16 mouse cellular contexts compared by ENCODE assay signal in genomic region chrX:7308242-7308641, GRCm38 (mm10). TPM values are rescaled to one million over a fixed set of nuclear protein-coding genes. Genes with fewer than 3 reads are reported as not detected.
A peak's percentile ranks its signal among the peaks of the same experiment; 100 is the strongest.
DNase-seq lines count a peak whose midpoint lies in the region; ATAC-seq and TF ChIP-seq lines count a peak whose summit lies in the region.
"Had no signal": no experiment of that assay in that cellular context is flagged by ENCODE, and none has a peak within 500 bp of the region (broad histone marks: within the 10 kb centered on the region; RNA-seq: fewer than 3 reads in every experiment).

No protein-coding gene starts in this region.

- no peaks in the 10 kb centered on the region for H3K9me3 ChIP-seq in embryonic facial prominence, embryonic 14.5 days (ENCODE audit: control insufficient read depth, low read length)
- H3K9me3 ChIP-seq in embryonic facial prominence, embryonic 10.5 days, result no peaks in the 10 kb centered on the region
- H3K9me3 ChIP-seq in hindbrain, embryonic 11.5 days (ENCODE audit: control insufficient read depth, low read length), result no peaks in the 10 kb centered on the region
- no peaks in the 10 kb centered on the region for H3K9me3 ChIP-seq in hindbrain, embryonic 16.5 days (ENCODE audit: control insufficient read depth, low read length)
- H3K9me3 ChIP-seq: intestine, embryonic 15.5 days; limb, embryonic 10.5 days had no signal

- H3K9ac ChIP-seq in embryonic facial prominence, embryonic 14.5 days (ENCODE audit: low read depth, low read length), result no peak overlapping the region
- no peak overlapping the region for H3K9ac ChIP-seq in hindbrain, embryonic 11.5 days (ENCODE audit: low read depth, low read length)
- no peak overlapping the region for H3K9ac ChIP-seq in hindbrain, embryonic 16.5 days (ENCODE audit: low read depth, low read length)
- H3K9ac ChIP-seq: intestine, embryonic 15.5 days; liver, embryonic 14.5 days had no signal

- WGBS in embryonic facial prominence, embryonic 14.5 days, result 54% methylated on average over 2 of the region's 2 CpGs
- WGBS in embryonic facial prominence, embryonic 10.5 days, result 80% methylated on average over 2 of the region's 2 CpGs
- 71% methylated on average over 2 of the region's 2 CpGs for WGBS in hindbrain, embryonic 11.5 days
- 70% methylated on average over 2 of the region's 2 CpGs for WGBS in hindbrain, embryonic 16.5 days

- peak; percentile 11 for DNase-seq in embryonic facial prominence, embryonic 14.5 days (ENCODE audit: low spot score)
- DNase-seq in embryonic facial prominence, embryonic 10.5 days (ENCODE audit: low spot score), result no peak
- DNase-seq in MEL-GATA-1-ER (ENCODE audit: extremely low read depth, low read depth), result peak; percentile 64
- DNase-seq in hindbrain, embryonic 11.5 days (ENCODE audit: low spot score), result no peak
- no peak for DNase-seq in left cerebral cortex, adult 2 months (ENCODE audit: extremely low spot score in 1 of 2, low spot score in 2 of 2)
- DNase-seq: adrenal gland, postnatal 36 days; cerebellum, adult 11-12 months; kidney, postnatal 10 days; layer of hippocampus, adult 9-11 months had no signal

- intact Hi-C loops in left cerebral cortex, adult 2 months (cut with DNase I), result no loop called here

- no peak overlapping the region for H3K27ac ChIP-seq in embryonic facial prominence, embryonic 14.5 days (replicated peaks; ENCODE audit: low read depth, low read length)
- no peak overlapping the region for H3K27ac ChIP-seq in embryonic facial prominence, embryonic 10.5 days (replicated peaks)
- no peak overlapping the region for H3K27ac ChIP-seq in hindbrain, embryonic 11.5 days (ENCODE audit: low read depth, low read length)
- no peak overlapping the region for H3K27ac ChIP-seq in left cerebral cortex, adult 2 months
- no peak overlapping the region for H3K27ac ChIP-seq in hindbrain, embryonic 16.5 days (ENCODE audit: low read depth, low read length)
- H3K27ac ChIP-seq: intestine, embryonic 15.5 days; limb, embryonic 10.5 days; liver, embryonic 14.5 days had no signal

- no peak for TF ChIP-seq CTCF in left cerebral cortex, adult 2 months (IDR thresholded peaks at IDR 0.05)

- H3K4me3 ChIP-seq in embryonic facial prominence, embryonic 14.5 days (ENCODE audit: low read depth, low read length), result no peak overlapping the region
- H3K4me3 ChIP-seq in embryonic facial prominence, embryonic 10.5 days, result no peak overlapping the region
- H3K4me3 ChIP-seq in hindbrain, embryonic 11.5 days (ENCODE audit: low read depth, low read length), result no peak overlapping the region
- no peak overlapping the region for H3K4me3 ChIP-seq in left cerebral cortex, adult 2 months
- H3K4me3 ChIP-seq in hindbrain, embryonic 16.5 days (ENCODE audit: low read length), result no peak overlapping the region
- H3K4me3 ChIP-seq: erythroblast, embryonic 14.5 days; intestine, embryonic 15.5 days; limb, embryonic 10.5 days had no signal

- H3K36me3 ChIP-seq in embryonic facial prominence, embryonic 14.5 days (ENCODE audit: control insufficient read depth, insufficient read depth, low read length), result no peaks in the 10 kb centered on the region
- H3K36me3 ChIP-seq in embryonic facial prominence, embryonic 10.5 days (replicated peaks), result no peaks in the 10 kb centered on the region
- no peaks in the 10 kb centered on the region for H3K36me3 ChIP-seq in hindbrain, embryonic 11.5 days (ENCODE audit: control insufficient read depth, insufficient read depth, low read length)
- H3K36me3 ChIP-seq in hindbrain, embryonic 16.5 days (ENCODE audit: control insufficient read depth, insufficient read depth, low read length), result no peaks in the 10 kb centered on the region
- H3K36me3 ChIP-seq: intestine, embryonic 15.5 days; limb, embryonic 10.5 days had no signal

- no peak overlapping the region for H3K4me2 ChIP-seq in embryonic facial prominence, embryonic 14.5 days (ENCODE audit: low read depth, low read length)
- no peak overlapping the region for H3K4me2 ChIP-seq in hindbrain, embryonic 11.5 days (replicated peaks; ENCODE audit: low read depth, low read length)
- no peak overlapping the region for H3K4me2 ChIP-seq in hindbrain, embryonic 16.5 days (ENCODE audit: low read length)
- H3K4me2 ChIP-seq: intestine, embryonic 15.5 days had no signal

- no peaks in the 10 kb centered on the region for H3K27me3 ChIP-seq in embryonic facial prominence, embryonic 14.5 days (replicated peaks; ENCODE audit: control insufficient read depth, insufficient read depth, low read length)
- no peaks in the 10 kb centered on the region for H3K27me3 ChIP-seq in embryonic facial prominence, embryonic 10.5 days (replicated peaks; ENCODE audit: low read depth, poor library complexity, severe bottlenecking)
- H3K27me3 ChIP-seq in hindbrain, embryonic 11.5 days (ENCODE audit: control insufficient read depth, insufficient read depth, low read length), result no peaks in the 10 kb centered on the region
- no peaks in the 10 kb centered on the region for H3K27me3 ChIP-seq in hindbrain, embryonic 16.5 days (replicated peaks; ENCODE audit: control insufficient read depth, insufficient read depth, low read length)
- H3K27me3 ChIP-seq: intestine, embryonic 15.5 days had no signal

- no peaks in the 10 kb centered on the region for H3K4me1 ChIP-seq in embryonic facial prominence, embryonic 14.5 days (ENCODE audit: control insufficient read depth, insufficient read depth, low read length)
- no peaks in the 10 kb centered on the region for H3K4me1 ChIP-seq in embryonic facial prominence, embryonic 10.5 days
- H3K4me1 ChIP-seq in hindbrain, embryonic 11.5 days (replicated peaks; ENCODE audit: control insufficient read depth, insufficient read depth, low read length), result no peaks in the 10 kb centered on the region
- no peaks in the 10 kb centered on the region for H3K4me1 ChIP-seq in hindbrain, embryonic 16.5 days (ENCODE audit: control insufficient read depth, insufficient read depth, low read depth, low read length)
- H3K4me1 ChIP-seq: intestine, embryonic 15.5 days; limb, embryonic 10.5 days had no signal

- ATAC-seq in embryonic facial prominence, embryonic 14.5 days (ENCODE audit: low read depth), result no peak
- peak; percentile 90 for ATAC-seq in common myeloid progenitor, adult 5-6 weeks (replicated peaks; ENCODE audit: low read depth, poor library complexity, severe bottlenecking)
- ATAC-seq in megakaryocyte progenitor cell, adult 5-6 weeks (replicated peaks; ENCODE audit: poor library complexity), result peak; percentile 87
- no peak for ATAC-seq in hindbrain, embryonic 11.5 days (ENCODE audit: low FRiP score)
- ATAC-seq in hindbrain, embryonic 16.5 days, result no peak
- ATAC-seq: intestine, embryonic 15.5 days had no signal

RNA-seq across cellular contexts. Expression of gene Clcn5, which starts 10.9 kb away (rescaled TPM):
- polyA plus RNA-seq in embryonic facial prominence, embryonic 14.5 days (2014; fragmentation: Nextera tagmentation; extraction: Ambion mirVana), result 36.0 and 42.1 TPM in 2 replicates
- 19.4 and 19.5 TPM in 2 replicates for polyA plus RNA-seq in embryonic facial prominence, embryonic 10.5 days (2016; fragmentation: Nextera tagmentation; extraction: Ambion mirVana)
- 4.4 and 6.9 TPM in 2 replicates for total RNA-seq in common myeloid progenitor, adult 5-6 weeks (2017)
- 4.4 and 5.4 TPM in 2 replicates for total RNA-seq in megakaryocyte progenitor cell, adult 5-6 weeks (2015)
- total RNA-seq in megakaryocyte progenitor cell, adult 5-6 weeks (2017), result 5.6 and 7.0 TPM in 2 replicates
- polyA plus RNA-seq in hindbrain, embryonic 11.5 days (2014; fragmentation: Nextera tagmentation; extraction: Ambion mirVana), result 12.0 and 14.1 TPM in 2 replicates
- total RNA-seq in left cerebral cortex, adult 2 months (2021), result 1 to 10 TPM; 8.8 to 9.7 TPM
- polyA plus RNA-seq in hindbrain, embryonic 16.5 days (2015; fragmentation: Nextera tagmentation; extraction: Ambion mirVana), result 6.7 and 8.9 TPM in 2 replicates

Comparison
In these comparisons a context has a peak if more than half of its experiments do, and no peak if none do; other contexts are left out.
1. DNase-seq: peak in embryonic facial prominence, embryonic 14.5 days (single experiment) and MEL-GATA-1-ER (single experiment); none in embryonic facial prominence, embryonic 10.5 days (single experiment), hindbrain, embryonic 11.5 days (single experiment) and left cerebral cortex, adult 2 months (0 of 2).
2. ATAC-seq: peak in common myeloid progenitor, adult 5-6 weeks (single experiment) and megakaryocyte progenitor cell, adult 5-6 weeks (single experiment); none in embryonic facial prominence, embryonic 14.5 days (single experiment), hindbrain, embryonic 11.5 days (single experiment) and hindbrain, embryonic 16.5 days (single experiment).